Mouse (Mus musculus) midbrain, embryonic 14.5 days (tissue): ENCODE measurements at regions not wholly inside any gene's neighbourhood (a gene's known extent, or its start where the extent isn't known, plus 50 kb on each side); places are given as distances from the start of the nearest gene placed in this dataset. TPM values are rescaled to one million over a fixed set of nuclear protein-coding genes. Genes with fewer than 3 reads are reported as not detected.

ENCODE experiments used
- ATAC-seq: fragments of 200-750 bp; cut with Nextera tagmentation; 2 replicates; pipeline ENCODE4 v1.8.0; 2017; ENCODE audit warnings: moderate number of reproducible peaks, moderate library complexity; ENCODE audit not compliant: low FRiP score, low TSS enrichment
- DNase-seq: peaks from one replicate; pipeline ENCODE4 v3.0.0-alpha.2; 2015
- H3K27ac ChIP-seq: fragments of 300-500 bp; sonication (generic); replicated peaks from 2 replicates; pipeline ENCODE4 v1.5.1; 2014; ENCODE audit warnings: mild to moderate bottlenecking, low read depth, low read length, moderate library complexity
- H3K27me3 ChIP-seq: fragments of 300-500 bp; sonication (generic); 2 replicates; pipeline ENCODE4 v1.6.1; 2014; ENCODE audit warnings: low read length, control low read depth, mixed read lengths; ENCODE audit not compliant: control insufficient read depth, insufficient read depth
- H3K36me3 ChIP-seq: fragments of 300-500 bp; sonication (generic); 2 replicates; pipeline ENCODE4 v1.6.1; 2014; ENCODE audit warnings: low read length, control low read depth; ENCODE audit not compliant: control insufficient read depth, insufficient read depth
- H3K4me1 ChIP-seq: fragments of 300-500 bp; sonication (generic); 2 replicates; pipeline ENCODE4 v1.6.1; 2014; ENCODE audit warnings: mild to moderate bottlenecking, antibody characterized with exemption, low read length, control low read depth; ENCODE audit not compliant: control insufficient read depth, insufficient read depth
- H3K4me2 ChIP-seq: fragments of 300-500 bp; sonication (generic); 2 replicates; pipeline ENCODE4 v1.6.1; 2014; ENCODE audit warnings: mild to moderate bottlenecking, low read length, moderate library complexity
- H3K4me3 ChIP-seq: fragments of 300-500 bp; sonication (generic); replicated peaks from 2 replicates; pipeline ENCODE4 v1.5.1; 2014; ENCODE audit warnings: low read depth, low read length
- H3K9ac ChIP-seq: fragments of 300-500 bp; sonication (generic); replicated peaks from 2 replicates; pipeline ENCODE4 v1.6.1; 2014; ENCODE audit warnings: mild to moderate bottlenecking, low read length, moderate library complexity
- H3K9me3 ChIP-seq: fragments of 300-500 bp; sonication (generic); 2 replicates; pipeline ENCODE4 v1.6.1; 2016; ENCODE audit warnings: low read length, control low read depth, mixed read lengths; ENCODE audit not compliant: control insufficient read depth
- WGBS: fragments of 180-500 bp; shearing (Covaris S2); extraction: QIAGEN DNeasy Blood & Tissue Kit; methylation state at CpG from one replicate; pipeline ENCODE4 v1.1.7; 2014; 5-methylcytosine and 5-hydroxymethylcytosine counted together
- microRNA-seq: library from miRNA; unstranded; fragments of <30 nt; microRNA quantifications from one replicate; pipeline ENCODE4, GENCODE M21; 2016

GRCm38 (mm10) chr1:82180427-82180826, 52.5 kb upstream of the Gm9747 start:
- no peak overlapping the region for H3K9ac ChIP-seq
- DNase-seq (no peak), ATAC-seq (no peak)
- H3K4me3 ChIP-seq: no peak overlapping the region
- H3K27ac ChIP-seq: no peak overlapping the region
- no peaks in the 10 kb centered on the region for H3K9me3 ChIP-seq
- no peaks in the 10 kb centered on the region for H3K4me1 ChIP-seq
- H3K27me3 ChIP-seq: no peaks in the 10 kb centered on the region
- WGBS: 84% methylated on average over 1 of the region's 1 CpGs
- no peak overlapping the region for H3K4me2 ChIP-seq
- H3K36me3 ChIP-seq: no peaks in the 10 kb centered on the region

Small RNA genes lying in the stretch of these regions (microRNA-seq; reads per million reads assigned to microRNA genes)
- gene Mir6344: not detected
